Mouse (Mus musculus) heart, embryonic 11.5 days (tissue): ENCODE measurements around the gene Uhrf1bp1. TPM values are rescaled to one million over a fixed set of nuclear protein-coding genes. Genes with fewer than 3 reads are reported as not detected.
"Not testable (repeated sequence)": the region's sequence is repeated elsewhere in the genome, so short reads cannot be mapped to it uniquely, and the experiment has no call there.

Source experiments
- ATAC-seq: fragments of 200-750 bp; cut with Nextera tagmentation; replicated peaks from 2 replicates; pipeline ENCODE4 v1.8.0; 2017; ENCODE audit warnings: moderate library complexity; ENCODE audit not compliant: insufficient number of reproducible peaks, low FRiP score, low TSS enrichment
- H3K27ac ChIP-seq: fragments of 300-500 bp; sonication (generic); 2 replicates; pipeline ENCODE4 v1.5.1; 2014; ENCODE audit warnings: mild to moderate bottlenecking, low read depth, low read length
- H3K27me3 ChIP-seq: fragments of 300-500 bp; sonication (generic); 2 replicates; pipeline ENCODE4 v1.6.1; 2014; ENCODE audit warnings: mild to moderate bottlenecking, low read length, mixed read lengths; ENCODE audit not compliant: control insufficient read depth, insufficient read depth
- H3K36me3 ChIP-seq: fragments of 300-500 bp; sonication (generic); 2 replicates; pipeline ENCODE4 v1.6.1; 2014; ENCODE audit warnings: mild to moderate bottlenecking, low read length, moderate library complexity, mixed read lengths; ENCODE audit not compliant: control insufficient read depth, insufficient read depth
- H3K4me1 ChIP-seq: fragments of 300-500 bp; sonication (generic); 2 replicates; pipeline ENCODE4 v1.6.1; 2014; ENCODE audit warnings: low read length; ENCODE audit not compliant: control insufficient read depth, insufficient read depth
- H3K4me2 ChIP-seq: fragments of 300-500 bp; sonication (generic); 2 replicates; pipeline ENCODE4 v1.6.1; 2014; ENCODE audit warnings: mild to moderate bottlenecking, moderate library complexity
- H3K4me3 ChIP-seq: fragments of 300-500 bp; sonication (generic); 2 replicates; pipeline ENCODE4 v1.5.1; 2014; ENCODE audit warnings: low read depth, low read length
- H3K9ac ChIP-seq: fragments of 300-500 bp; sonication (generic); 2 replicates; pipeline ENCODE4 v1.6.1; 2014; ENCODE audit warnings: mild to moderate bottlenecking, low read depth, low read length, moderate library complexity
- H3K9me3 ChIP-seq: fragments of 300-500 bp; sonication (generic); replicated peaks from 2 replicates; pipeline ENCODE4 v1.6.1; 2016; ENCODE audit warnings: low read length; ENCODE audit not compliant: control insufficient read depth
- WGBS: fragments of 180-500 bp; shearing (Covaris S2); extraction: QIAGEN DNeasy Blood & Tissue Kit; methylation state at CpG from one replicate; pipeline ENCODE4 v1.1.7; 2014; ENCODE audit not compliant: insufficient replicate concordance; 5-methylcytosine and 5-hydroxymethylcytosine counted together
- polyA plus RNA-seq: library from polyadenylated mRNA; unstranded; fragments of >200 nt; fragmentation: Nextera tagmentation; extraction: Ambion mirVana; gene quantifications from 2 replicates; pipeline ENCODE4 v1.2.1, GENCODE M21; 2014

Gene Uhrf1bp1
- polyA plus RNA-seq, 1 experiment from 2014 or later: 4.1 TPM

DNA sequence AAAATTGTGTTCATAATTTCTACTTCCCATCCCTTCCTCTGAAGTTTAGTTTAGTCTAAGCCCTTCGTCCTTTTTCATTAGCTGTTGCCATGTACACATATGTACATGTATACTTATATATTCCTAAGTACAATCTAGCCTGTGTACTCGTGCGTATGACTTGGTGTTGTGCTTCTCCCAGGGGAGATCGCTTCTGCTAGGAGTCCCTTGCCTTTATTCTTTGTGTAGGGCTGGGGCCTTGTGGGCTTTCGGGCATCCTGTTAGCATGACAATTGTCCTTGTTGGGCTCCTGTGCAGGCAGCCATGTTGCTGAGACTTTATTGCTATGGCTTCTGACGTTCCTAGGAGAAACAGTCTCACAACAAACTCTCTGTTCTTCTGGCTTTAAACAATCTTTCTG is 28.7 kb upstream of the Uhrf1bp1 start:
- Histone ChIP-seq H3K4me1 (0 out of 2 replicates have a peak, but pooled peaks cover 4% of the 10 kb centered on the region), H3K27ac (no peak overlapping the region), H3K9ac (no peak overlapping the region), H3K4me3 (no peak overlapping the region), H3K36me3 (no peaks in the 10 kb centered on the region), H3K9me3 (no peaks in the 10 kb centered on the region), H3K4me2 (no peak overlapping the region), H3K27me3 (no peaks in the 10 kb centered on the region)
- 42% methylated on average over 6 of the region's 6 CpGs for WGBS
- ATAC-seq: no peak

DNA sequence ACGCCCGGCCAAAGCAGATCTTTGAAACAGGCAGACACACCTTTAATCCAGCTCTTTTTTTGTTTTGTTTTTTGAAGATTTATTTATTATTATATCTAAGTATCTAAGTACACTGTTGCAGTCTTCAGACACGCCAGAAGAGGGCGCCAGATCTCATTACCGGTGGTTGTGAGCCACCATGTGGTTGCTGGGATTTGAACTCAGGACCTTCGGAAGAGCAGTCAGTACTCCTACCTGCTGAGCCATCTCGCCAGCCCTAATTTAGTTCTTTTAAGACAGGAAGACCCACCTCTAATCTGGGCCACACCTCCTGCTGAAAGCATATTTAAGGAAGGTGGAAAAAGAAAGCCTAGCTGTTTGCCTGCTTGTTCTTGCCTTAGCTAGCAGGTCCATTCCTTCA is 25.8 kb upstream of the Uhrf1bp1 start:
- H3K4me2 ChIP-seq: no peak overlapping the region
- H3K9ac ChIP-seq: no peak overlapping the region
- 0 out of 2 replicates have a peak, but pooled peaks cover 4% of the 10 kb centered on the region for H3K4me1 ChIP-seq
- 49% methylated on average over 7 of the region's 7 CpGs for whole genome bisulfite sequencing
- H3K9me3 ChIP-seq: no peaks in the 10 kb centered on the region
- no peaks in the 10 kb centered on the region for H3K36me3 ChIP-seq
- no peak overlapping the region for H3K4me3 ChIP-seq
- H3K27me3 ChIP-seq: no peaks in the 10 kb centered on the region
- no peak for ATAC-seq
- H3K27ac ChIP-seq: no peak overlapping the region

DNA sequence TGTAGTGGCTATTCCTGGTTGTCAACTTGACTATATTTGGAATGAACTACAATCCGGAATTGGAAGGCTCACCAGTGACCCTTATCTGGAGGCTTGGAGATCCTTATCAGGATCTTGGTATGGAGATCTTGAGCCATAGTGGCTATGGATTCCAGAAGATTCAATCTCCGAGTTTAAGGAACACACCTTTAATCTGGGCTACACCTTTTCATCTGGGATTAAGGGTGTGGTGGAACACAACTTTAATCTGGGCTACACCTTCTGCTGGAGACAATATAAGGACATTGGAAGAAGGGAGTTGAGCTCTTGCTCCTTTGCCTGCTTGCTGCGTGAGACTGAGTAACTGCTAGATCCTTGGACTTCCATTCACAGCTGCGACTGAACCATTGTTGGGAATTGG is 18.4 kb upstream of the Uhrf1bp1 start, which contains the start of gene Snrpc:
TSS of gene Snrpc (plus strand) at position 301 of the 400 bp plus-strand sequence.
- H3K27me3 ChIP-seq, H3K4me3 ChIP-seq, ATAC-seq, H3K4me2 ChIP-seq, H3K9me3 ChIP-seq, H3K4me1 ChIP-seq, H3K27ac ChIP-seq, H3K36me3 ChIP-seq, H3K9ac ChIP-seq: not testable (repeated sequence)
- 87% methylated on average over 3 of the region's 4 CpGs for WGBS

DNA sequence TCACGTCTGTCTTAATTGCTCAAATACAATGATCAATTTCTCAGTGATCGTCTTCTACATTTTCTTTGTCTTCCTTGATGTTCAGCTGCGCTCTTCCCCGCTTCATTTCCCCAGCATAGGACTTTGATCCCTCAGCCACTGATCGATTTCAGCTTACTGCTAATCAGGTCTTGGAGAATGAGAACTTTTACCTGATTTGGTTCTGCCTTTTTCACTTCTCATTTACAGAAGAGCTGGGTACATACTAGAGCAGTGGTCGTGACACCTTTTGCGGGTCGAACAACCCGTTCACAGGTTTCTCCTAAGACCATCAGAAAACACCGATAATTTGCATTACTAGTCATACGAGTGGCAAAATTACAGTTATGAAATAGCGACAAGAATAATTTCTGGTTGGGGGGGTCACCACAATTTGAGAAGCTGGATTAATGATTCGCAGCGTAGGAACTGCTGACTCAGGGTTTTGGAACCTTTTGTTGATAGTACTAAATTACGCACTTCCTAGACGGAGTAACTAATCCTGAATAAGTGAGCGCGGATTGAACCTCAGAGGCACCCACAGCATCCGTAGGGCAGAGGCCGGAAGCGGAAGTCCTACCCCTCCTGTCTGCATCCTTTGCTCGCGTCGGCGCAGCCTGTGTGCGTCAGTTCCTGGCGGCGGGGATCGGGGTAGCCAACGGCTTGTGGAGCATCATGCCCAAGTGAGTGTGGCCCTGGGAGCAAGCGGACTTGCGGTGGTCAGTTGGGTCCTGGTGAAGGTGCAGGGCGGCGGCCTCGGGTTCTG is 16.6 kb upstream of the Uhrf1bp1 start:
- no peaks in the 10 kb centered on the region for H3K4me1 ChIP-seq
- ATAC-seq: peak; percentile 94
- peak overlapping the region; percentile 74 for H3K4me2 ChIP-seq
- WGBS: 3% methylated on average over 35 of the region's 35 CpGs
- peak overlapping the region; percentile 78 for H3K9ac ChIP-seq
- no peaks in the 10 kb centered on the region for H3K9me3 ChIP-seq
- peaks cover 6% of the 10 kb centered on the region for H3K36me3 ChIP-seq
- no peaks in the 10 kb centered on the region for H3K27me3 ChIP-seq
- H3K27ac ChIP-seq: no peak overlapping the region
- peak overlapping the region; percentile 65 for H3K4me3 ChIP-seq

DNA sequence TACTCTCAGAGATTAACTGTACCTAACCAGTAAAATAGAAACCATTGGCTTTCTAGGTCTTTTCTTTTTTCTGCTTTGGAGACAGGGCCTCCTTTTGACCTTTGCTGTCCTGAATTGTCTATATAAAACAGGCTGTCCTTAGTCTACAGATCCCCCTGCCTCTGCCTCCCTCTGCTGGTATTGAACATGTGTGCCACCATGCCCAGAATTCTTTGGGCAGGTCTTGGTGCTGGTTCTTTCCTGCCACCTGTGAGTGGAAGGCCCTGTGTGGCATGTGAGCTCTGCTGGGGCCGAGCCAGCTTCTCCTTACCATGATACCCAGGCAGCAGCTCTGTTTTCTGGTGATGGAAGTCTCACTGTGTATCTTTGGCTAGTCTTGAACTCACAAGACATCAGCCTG is 7.9 kb upstream of the Uhrf1bp1 start:
- H3K4me2 ChIP-seq: no peak overlapping the region
- no peaks in the 10 kb centered on the region for H3K9me3 ChIP-seq
- ATAC-seq: no peak
- no peak overlapping the region for H3K4me3 ChIP-seq
- H3K27me3 ChIP-seq: no peaks in the 10 kb centered on the region
- H3K27ac ChIP-seq: no peak overlapping the region
- H3K9ac ChIP-seq: no peak overlapping the region
- 90% methylated on average over 1 of the region's 1 CpGs for WGBS
- H3K4me1 ChIP-seq: no peaks in the 10 kb centered on the region
- H3K36me3 ChIP-seq: peaks cover 28% of the 10 kb centered on the region

DNA sequence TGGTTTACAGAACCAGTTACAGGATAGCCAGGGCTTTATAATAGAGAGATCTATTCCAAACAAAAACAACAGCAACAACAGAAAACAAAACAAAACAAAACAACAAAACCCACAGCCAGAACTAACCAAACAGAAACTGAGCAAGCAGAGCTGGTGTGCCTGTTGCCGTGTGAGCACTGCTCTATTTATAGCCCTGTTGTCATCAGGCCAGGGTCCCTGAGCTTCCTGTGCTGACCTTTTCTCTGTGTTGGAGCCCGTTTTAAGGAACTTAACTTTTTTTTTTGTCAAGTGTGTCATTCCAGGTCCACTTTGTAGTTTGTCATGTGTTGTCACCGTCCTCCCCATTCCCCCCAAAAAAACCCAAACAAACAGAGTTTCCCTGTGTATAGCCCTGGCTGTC is 5.2 kb upstream of the Uhrf1bp1 start:
- no peak for ATAC-seq
- Histone ChIP-seq H3K4me1 (no peaks in the 10 kb centered on the region), H3K4me2 (no peak overlapping the region), H3K4me3 (no peak overlapping the region), H3K27ac (no peak overlapping the region), H3K27me3 (no peaks in the 10 kb centered on the region), H3K36me3 (peaks cover 17% of the 10 kb centered on the region), H3K9me3 (no peaks in the 10 kb centered on the region), H3K9ac (no peak overlapping the region)
- 49% methylated on average over 3 of the region's 3 CpGs for WGBS

DNA sequence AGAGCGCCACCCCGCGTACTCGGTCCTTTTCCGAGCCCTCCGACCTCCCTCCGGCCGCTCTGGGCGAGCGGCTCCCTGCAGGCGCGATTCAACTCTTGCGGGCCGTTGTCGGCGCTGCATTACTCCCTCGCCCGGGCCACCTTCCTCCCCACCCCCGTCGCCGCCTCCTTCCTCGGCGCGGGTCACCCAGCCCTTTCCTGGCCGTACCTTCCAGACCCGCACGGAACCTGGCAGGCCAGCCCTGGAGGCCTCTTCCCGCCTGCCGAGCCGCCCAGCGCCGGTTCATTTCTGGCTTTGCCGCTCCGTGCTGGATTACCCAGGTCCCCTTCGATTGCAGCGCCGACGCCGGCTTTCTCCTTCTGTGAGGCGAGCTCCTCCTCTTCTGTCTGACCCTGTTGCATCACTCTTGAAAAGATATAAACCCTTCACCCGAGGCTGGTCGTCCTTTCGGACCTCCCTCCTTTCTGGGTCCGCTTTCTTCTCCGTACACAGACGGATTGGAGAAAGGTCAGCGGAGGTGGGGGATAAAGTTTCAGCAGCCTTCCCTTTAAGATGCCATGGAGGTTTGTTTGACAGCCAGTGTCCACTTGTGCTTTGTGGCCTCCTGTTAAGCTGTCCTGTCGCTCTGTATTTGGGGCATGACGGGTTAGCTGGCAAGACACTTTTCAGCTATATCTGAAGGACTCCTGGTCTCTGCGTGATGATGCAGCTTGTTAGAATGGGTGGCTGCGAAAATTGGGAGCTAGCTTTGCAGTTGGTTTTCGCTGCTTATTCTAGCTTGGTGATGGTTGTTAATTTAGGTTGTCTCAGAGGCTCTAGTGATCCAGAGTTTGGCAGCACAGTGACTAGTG is 782 bp downstream of the Uhrf1bp1 start:
- H3K9me3 ChIP-seq: no peaks in the 10 kb centered on the region
- 1% methylated on average over 52 of the region's 52 CpGs for WGBS
- H3K27me3 ChIP-seq: no peaks in the 10 kb centered on the region
- H3K27ac ChIP-seq: peak overlapping the region; percentile 85
- peak overlapping the region; percentile 93 for H3K4me3 ChIP-seq
- H3K9ac ChIP-seq: peak overlapping the region; percentile 95
- H3K4me2 ChIP-seq: peak overlapping the region; percentile 79
- ATAC-seq: peak; percentile 59
- H3K4me1 ChIP-seq: peaks cover 24% of the 10 kb centered on the region
- H3K36me3 ChIP-seq: no peaks in the 10 kb centered on the region

DNA sequence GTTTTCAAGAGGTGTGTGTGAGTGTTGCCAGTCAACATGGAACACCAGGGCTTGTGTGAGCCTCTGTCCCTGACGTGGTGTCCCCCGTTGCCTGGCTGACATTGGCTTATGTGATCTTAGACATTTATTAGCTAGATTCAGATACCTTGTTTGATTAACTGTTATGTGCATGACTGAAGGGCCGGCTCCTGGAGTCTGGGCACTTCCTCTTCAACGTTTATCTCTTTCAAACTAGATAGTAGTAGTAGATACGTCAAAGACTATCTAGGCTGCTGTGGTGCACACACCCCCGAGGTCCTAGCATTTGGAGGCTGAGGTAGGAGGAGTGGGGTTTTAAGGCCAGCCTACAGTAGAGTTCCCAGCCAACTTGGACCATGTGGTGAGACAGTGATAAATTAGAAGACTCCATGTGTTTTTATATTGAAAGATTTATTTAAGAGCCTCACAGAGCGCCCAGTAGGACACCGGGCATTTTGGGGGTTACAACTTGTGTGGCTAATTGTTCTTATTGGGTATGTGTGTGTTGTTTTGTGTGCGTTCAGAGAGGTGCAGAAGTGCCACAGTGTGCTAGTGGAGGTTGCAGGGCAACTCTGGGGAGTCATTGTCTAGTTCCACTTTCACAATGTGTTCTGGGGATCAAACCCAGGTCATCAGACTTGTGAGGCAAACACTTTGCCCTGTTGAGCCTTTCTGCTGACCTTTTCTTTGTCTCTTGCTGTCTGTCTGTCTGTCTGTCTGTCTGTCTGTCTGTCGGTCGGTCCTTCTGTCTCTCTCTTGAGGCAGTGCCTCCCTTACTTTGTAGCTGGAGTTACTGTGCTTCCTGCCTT is 1.6 kb downstream of the Uhrf1bp1 start:
- Histone ChIP-seq H3K4me3 (peak overlapping the region; percentile 93), H3K4me1 (peaks cover 24% of the 10 kb centered on the region), H3K27ac (0 out of 2 replicates have a peak overlapping the region, but pooled peaks have one; percentile 85), H3K9me3 (no peaks in the 10 kb centered on the region), H3K4me2 (peak overlapping the region; percentile 79), H3K36me3 (no peaks in the 10 kb centered on the region), H3K27me3 (no peaks in the 10 kb centered on the region), H3K9ac (peak overlapping the region; percentile 95)
- WGBS: 33% methylated on average over 11 of the region's 11 CpGs
- ATAC-seq: no peak
